Mouse (Mus musculus): ENCODE data around the gene Zdhhc14. TPM values are rescaled to one million over a fixed set of nuclear protein-coding genes. Genes with fewer than 3 reads are reported as not detected.
"Not testable (repeated sequence)": the region's sequence is repeated elsewhere in the genome, so short reads cannot be mapped to it uniquely, and the experiment has no call there.

Gene Zdhhc14
- total and polyA plus RNA-seq, 3 experiments: 1.1 to 21.4 (median 7.3) TPM

GRCm38 (mm10) chr17:5623181-5623580 lies 130.8 kb downstream of the Zdhhc14 start:
- ATAC-seq (ENCODE audit: extremely low read depth, insufficient number of reproducible peaks, low FRiP score, poor library complexity, severe bottlenecking): no peak
- no peak for DNase-seq (ENCODE audit: low spot score)
- Histone ChIP-seq H3K4me1 (ENCODE audit: insufficient read depth, low read depth, low read length) (peaks cover 8% of the 10 kb centered on the region), H3K9me3 (replicated peaks) (no peaks in the 10 kb centered on the region), H3K27me3 (ENCODE audit: insufficient read depth, low read length) (no peaks in the 10 kb centered on the region), H3K36me3 (replicated peaks) (peaks cover 6% of the 10 kb centered on the region), H3K4me3 (ENCODE audit: low read depth, low read length) (no peak overlapping the region)
- TF ChIP-seq GATA2 (IDR thresholded peaks at IDR 0.05; ENCODE audit: borderline replicate concordance, low read depth, low read length): no peak
- TF ChIP-seq CTCF (IDR thresholded peaks at IDR 0.05; ENCODE audit: low read depth, low read length): no peak
- TF ChIP-seq POLR2AphosphoS5 (IDR thresholded peaks at IDR 0.05; ENCODE audit: insufficient replicate concordance, low read depth, low read length): no peak

DNA sequence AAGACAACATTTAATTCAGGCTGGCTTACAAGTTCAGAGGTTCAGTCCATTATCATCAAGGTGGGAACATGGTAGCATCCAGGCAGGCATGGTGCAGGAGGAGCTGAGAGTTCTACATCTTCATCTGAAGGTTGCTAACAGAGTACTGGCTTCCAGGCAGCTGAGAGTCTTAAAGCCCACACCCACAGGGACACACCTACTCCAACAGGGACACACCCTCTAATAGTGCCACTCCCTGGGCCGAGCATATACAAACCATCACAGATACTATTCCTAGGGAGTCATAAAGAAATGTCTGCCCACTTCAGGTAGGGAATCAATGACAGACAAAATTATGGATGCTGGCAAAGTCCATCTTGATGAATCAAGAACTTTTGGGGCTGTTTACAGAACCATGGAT lies 132.5 kb downstream of the Zdhhc14 start:
- not testable (repeated sequence) for H3K4me3 ChIP-seq (ENCODE audit: low read depth, low read length); H3K36me3 ChIP-seq (replicated peaks); H3K27me3 ChIP-seq (ENCODE audit: insufficient read depth, low read length); DNase-seq (ENCODE audit: low spot score); H3K4me1 ChIP-seq (ENCODE audit: insufficient read depth, low read depth, low read length); H3K9me3 ChIP-seq (replicated peaks); ATAC-seq (ENCODE audit: extremely low read depth, insufficient number of reproducible peaks, low FRiP score, poor library complexity, severe bottlenecking)

DNA sequence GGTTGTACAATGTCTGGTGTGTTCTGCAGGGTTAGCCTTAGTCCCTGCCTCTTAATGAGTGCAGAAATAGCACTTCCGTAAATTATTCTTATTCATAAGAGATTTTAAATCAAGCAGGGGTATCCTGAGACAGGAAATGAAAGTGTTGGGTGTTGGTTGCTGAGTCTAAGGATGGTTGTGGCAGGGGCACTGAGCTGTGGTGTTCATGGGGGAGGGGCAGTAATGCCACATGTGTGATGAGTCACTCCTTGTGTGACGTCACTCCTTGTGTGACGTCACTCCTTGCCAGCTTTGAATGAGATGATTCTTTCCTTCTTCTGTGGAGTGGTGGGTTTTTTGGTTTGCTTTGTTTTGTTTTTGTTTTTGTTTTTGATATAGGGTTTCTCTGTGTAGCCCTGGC lies 134.0 kb downstream of the Zdhhc14 start:
- H3K4me1 ChIP-seq (ENCODE audit: insufficient read depth, low read depth, low read length): peaks cover 8% of the 10 kb centered on the region
- DNase-seq (ENCODE audit: low spot score) (no peak), ATAC-seq (ENCODE audit: extremely low read depth, insufficient number of reproducible peaks, low FRiP score, poor library complexity, severe bottlenecking) (no peak)

DNA sequence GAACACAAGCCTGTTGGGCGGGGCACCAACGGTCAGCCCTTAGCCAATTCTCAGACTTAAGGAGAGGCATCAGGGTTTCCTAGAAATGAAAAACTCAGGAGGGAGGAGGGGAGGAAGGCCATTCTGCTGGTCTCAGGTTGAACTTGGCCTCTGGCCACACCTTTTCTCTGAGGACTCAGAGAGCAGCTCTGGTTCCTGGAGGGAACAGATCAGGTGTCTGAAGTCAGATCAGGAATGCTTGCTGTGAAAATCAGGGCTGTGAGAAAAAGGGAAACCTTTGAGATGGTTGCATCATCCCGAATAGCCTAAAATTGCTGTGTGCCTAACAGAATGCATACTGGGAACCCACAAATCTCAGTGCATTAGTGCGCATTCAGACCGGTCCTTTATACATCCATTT lies 135.3 kb downstream of the Zdhhc14 start:
- Histone ChIP-seq H3K9me3 (replicated peaks) (no peaks in the 10 kb centered on the region), H3K36me3 (replicated peaks) (peaks cover 6% of the 10 kb centered on the region), H3K27me3 (ENCODE audit: insufficient read depth, low read length) (no peaks in the 10 kb centered on the region), H3K4me3 (ENCODE audit: low read depth, low read length) (no peak overlapping the region), H3K4me1 (ENCODE audit: insufficient read depth, low read depth, low read length) (no peaks in the 10 kb centered on the region; the same call in none of the 2 replicates)
- no peak for ATAC-seq (ENCODE audit: extremely low read depth, insufficient number of reproducible peaks, low FRiP score, poor library complexity, severe bottlenecking)
- DNase-seq (ENCODE audit: low spot score): no peak
- TF ChIP-seq POLR2AphosphoS5 (IDR thresholded peaks at IDR 0.05; ENCODE audit: insufficient replicate concordance, low read depth, low read length) (no peak), TAL1 (conservative IDR thresholded peaks at IDR 0.05; ENCODE audit: low read depth, low read length) (no peak), GATA1 (IDR thresholded peaks at IDR 0.05; ENCODE audit: borderline replicate concordance, low read length) (no peak), GATA2 (IDR thresholded peaks at IDR 0.05; ENCODE audit: borderline replicate concordance, low read depth, low read length) (no peak), CTCF (IDR thresholded peaks at IDR 0.05; ENCODE audit: low read depth, low read length) (no peak)

More for the DNA sequence above, 134.0 kb downstream of the Zdhhc14 start:
- TF ChIP-seq CTCF (IDR thresholded peaks at IDR 0.05; ENCODE audit: low read depth, low read length): no peak
- no peak for TF ChIP-seq POLR2AphosphoS5 (IDR thresholded peaks at IDR 0.05; ENCODE audit: insufficient replicate concordance, low read depth, low read length)
- TF ChIP-seq TAL1 (conservative IDR thresholded peaks at IDR 0.05; ENCODE audit: low read depth, low read length): no peak
- no peak for TF ChIP-seq GATA2 (IDR thresholded peaks at IDR 0.05; ENCODE audit: borderline replicate concordance, low read depth, low read length)
- no peak for TF ChIP-seq GATA1 (IDR thresholded peaks at IDR 0.05; ENCODE audit: borderline replicate concordance, low read length)
- H3K27me3 ChIP-seq (ENCODE audit: insufficient read depth, low read length): no peaks in the 10 kb centered on the region
- H3K36me3 ChIP-seq (replicated peaks): peaks cover 6% of the 10 kb centered on the region
- no peak overlapping the region for H3K4me3 ChIP-seq (ENCODE audit: low read depth, low read length)
- no peaks in the 10 kb centered on the region for H3K9me3 ChIP-seq (replicated peaks)

- Histone ChIP-seq H3K36me3 (replicated peaks) (no peaks in the 10 kb centered on the region), H3K4me1 (ENCODE audit: insufficient read depth, low read depth, low read length) (no peaks in the 10 kb centered on the region; the same call in none of the 2 replicates), H3K9me3 (replicated peaks) (no peaks in the 10 kb centered on the region), H3K4me3 (ENCODE audit: low read depth, low read length) (no peak overlapping the region), H3K27me3 (ENCODE audit: insufficient read depth, low read length) (no peaks in the 10 kb centered on the region)
- TF ChIP-seq GATA2 (IDR thresholded peaks at IDR 0.05; ENCODE audit: borderline replicate concordance, low read depth, low read length) (no peak), GATA1 (IDR thresholded peaks at IDR 0.05; ENCODE audit: borderline replicate concordance, low read length) (no peak), TAL1 (conservative IDR thresholded peaks at IDR 0.05; ENCODE audit: low read depth, low read length) (no peak), POLR2AphosphoS5 (IDR thresholded peaks at IDR 0.05; ENCODE audit: insufficient replicate concordance, low read depth, low read length) (no peak)
- DNase-seq (ENCODE audit: low spot score) (no peak), ATAC-seq (ENCODE audit: extremely low read depth, insufficient number of reproducible peaks, low FRiP score, poor library complexity, severe bottlenecking) (no peak)
Measured at GRCm38 (mm10) chr17:5629651-5630050, 137.3 kb downstream of the Zdhhc14 start.

GRCm38 (mm10) chr17:5635254-5635653 lies 142.9 kb downstream of the Zdhhc14 start:
- Histone ChIP-seq H3K36me3 (replicated peaks) (peaks cover 9% of the 10 kb centered on the region), H3K27me3 (ENCODE audit: insufficient read depth, low read length) (no peaks in the 10 kb centered on the region), H3K4me3 (ENCODE audit: low read depth, low read length) (no peak overlapping the region), H3K4me1 (ENCODE audit: insufficient read depth, low read depth, low read length) (peaks cover 7% of the 10 kb centered on the region), H3K9me3 (replicated peaks) (no peaks in the 10 kb centered on the region)
- no peak for DNase-seq (ENCODE audit: low spot score)
- no peak for ATAC-seq (ENCODE audit: extremely low read depth, insufficient number of reproducible peaks, low FRiP score, poor library complexity, severe bottlenecking)
- TF ChIP-seq GATA2 (IDR thresholded peaks at IDR 0.05; ENCODE audit: borderline replicate concordance, low read depth, low read length): no peak
- TF ChIP-seq TAL1 (conservative IDR thresholded peaks at IDR 0.05; ENCODE audit: low read depth, low read length): no peak
- no peak for TF ChIP-seq CTCF (IDR thresholded peaks at IDR 0.05; ENCODE audit: low read depth, low read length)
- no peak for TF ChIP-seq POLR2AphosphoS5 (IDR thresholded peaks at IDR 0.05; ENCODE audit: insufficient replicate concordance, low read depth, low read length)

DNA sequence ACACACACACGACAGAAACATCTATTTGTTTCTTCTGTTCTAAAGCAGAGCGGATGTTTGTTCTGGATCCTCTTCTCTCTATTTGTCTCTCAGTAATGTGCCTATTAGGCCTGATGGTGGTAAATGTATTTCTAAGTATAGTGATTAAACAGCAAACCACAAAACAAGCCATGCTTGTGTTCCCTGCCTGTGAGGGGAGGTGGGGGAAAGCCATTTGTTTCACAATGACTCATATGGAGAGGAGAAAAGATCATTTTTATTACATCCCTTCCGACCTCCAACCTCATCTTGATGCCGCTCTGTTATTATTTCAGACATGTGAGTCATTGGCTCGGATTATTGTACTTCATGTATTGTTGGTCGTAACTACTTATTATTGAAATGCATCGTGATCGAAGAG lies 149.1 kb downstream of the Zdhhc14 start:
- Histone ChIP-seq H3K4me1 (ENCODE audit: insufficient read depth, low read depth, low read length) (no peaks in the 10 kb centered on the region), H3K4me3 (ENCODE audit: low read depth, low read length) (no peak overlapping the region), H3K27me3 (ENCODE audit: insufficient read depth, low read length) (no peaks in the 10 kb centered on the region), H3K9me3 (replicated peaks) (no peaks in the 10 kb centered on the region), H3K36me3 (replicated peaks) (peaks cover 8% of the 10 kb centered on the region)
- ATAC-seq (ENCODE audit: extremely low read depth, insufficient number of reproducible peaks, low FRiP score, poor library complexity, severe bottlenecking): no peak
- no peak for TF ChIP-seq TAL1 (conservative IDR thresholded peaks at IDR 0.05; ENCODE audit: low read depth, low read length)
- no peak for TF ChIP-seq GATA2 (IDR thresholded peaks at IDR 0.05; ENCODE audit: borderline replicate concordance, low read depth, low read length)
- no peak for TF ChIP-seq GATA1 (IDR thresholded peaks at IDR 0.05; ENCODE audit: borderline replicate concordance, low read length)
- no peak for TF ChIP-seq CTCF (IDR thresholded peaks at IDR 0.05; ENCODE audit: low read depth, low read length)
- no peak for TF ChIP-seq POLR2AphosphoS5 (IDR thresholded peaks at IDR 0.05; ENCODE audit: insufficient replicate concordance, low read depth, low read length)
- DNase-seq (ENCODE audit: low spot score): no peak

Data from G1E (cell line).